Mouse (Mus musculus) hindbrain, embryonic 16.5 days (tissue): ENCODE results near the gene Pagr1a. TPM values are rescaled to one million over a fixed set of nuclear protein-coding genes. Genes with fewer than 3 reads are reported as not detected.

Experiments used
- ATAC-seq: fragments of 200-750 bp; cut with Nextera tagmentation; 2 replicates; pipeline ENCODE4 v1.8.0; 2017; ENCODE audit warnings: moderate TSS enrichment, moderate library complexity
- H3K27ac ChIP-seq: fragments of 300-500 bp; sonication (generic); 2 replicates; pipeline ENCODE4 v1.5.1; 2014; ENCODE audit warnings: low read depth, mild to moderate bottlenecking, control low read depth, low read length, moderate library complexity
- H3K27me3 ChIP-seq: fragments of 300-500 bp; sonication (generic); replicated peaks from 2 replicates; pipeline ENCODE4 v1.6.1; 2014; ENCODE audit warnings: low read length; ENCODE audit not compliant: control insufficient read depth, insufficient read depth
- H3K36me3 ChIP-seq: fragments of 300-500 bp; sonication (generic); 2 replicates; pipeline ENCODE4 v1.6.1; 2014; ENCODE audit warnings: mild to moderate bottlenecking, low read length, moderate library complexity, mixed read lengths; ENCODE audit not compliant: control insufficient read depth, insufficient read depth
- H3K4me1 ChIP-seq: fragments of 300-500 bp; sonication (generic); 2 replicates; pipeline ENCODE4 v1.6.1; 2014; ENCODE audit warnings: low read depth, low read length; ENCODE audit not compliant: control insufficient read depth, insufficient read depth
- H3K4me2 ChIP-seq: fragments of 300-500 bp; sonication (generic); 2 replicates; pipeline ENCODE4 v1.6.1; 2014; ENCODE audit warnings: mild to moderate bottlenecking, low read length, control low read depth, moderate library complexity
- H3K4me3 ChIP-seq: fragments of 300-500 bp; sonication (generic); 2 replicates; pipeline ENCODE4 v1.5.1; 2014; ENCODE audit warnings: mild to moderate bottlenecking, low read length, control low read depth, moderate library complexity
- H3K9ac ChIP-seq: fragments of 300-500 bp; sonication (generic); 2 replicates; pipeline ENCODE4 v1.6.1; 2014; ENCODE audit warnings: low read depth, mild to moderate bottlenecking, control low read depth, low read length, moderate library complexity
- H3K9me3 ChIP-seq: fragments of 300-500 bp; sonication (generic); 2 replicates; pipeline ENCODE4 v1.6.1; 2014; ENCODE audit warnings: mild to moderate bottlenecking, low read length, moderate library complexity; ENCODE audit not compliant: control insufficient read depth
- WGBS: fragments of 180-500 bp; shearing (Covaris S2); extraction: QIAGEN DNeasy Blood & Tissue Kit; methylation state at CpG from one replicate; pipeline ENCODE4 v1.1.7; 2014; 5-methylcytosine and 5-hydroxymethylcytosine counted together
- polyA plus RNA-seq: library from polyadenylated mRNA; unstranded; fragments of >200 nt; fragmentation: Nextera tagmentation; extraction: Ambion mirVana; gene quantifications from 2 replicates; pipeline ENCODE4 v1.2.1, GENCODE M21; 2015

The Pagr1a gene
- polyA plus RNA-seq, 1 experiment from 2014 or later: 26.9 TPM

- Histone ChIP-seq H3K4me2 (peak within 1 kb of the TSS; percentile 95), H3K9me3 (no peaks in the 10 kb centered on the region), H3K27ac (peak within 1 kb of the TSS; percentile 100), H3K4me1 (peaks cover 33% of the 10 kb centered on the region), H3K36me3 (peaks cover 13% of the 10 kb centered on the region; the same call in 1 of the 2 replicates), H3K27me3 (no peaks in the 10 kb centered on the region), H3K9ac (peak within 1 kb of the TSS; percentile 97), H3K4me3 (peak within 1 kb of the TSS; percentile 91)
- WGBS: under 1% methylated on average over 53 of the region's 63 CpGs
- ATAC-seq: peak; percentile 94
Observed at GRCm38 (mm10) chr7:127026984-127027726, 10.0 kb upstream of the Pagr1a start, which contains the start of gene Maz. TSS of gene Maz (minus strand) at chr7:127027037.

GRCm38 (mm10) chr7:127026616-127026983 lies 9.4 kb upstream of the Pagr1a start:
- Histone ChIP-seq H3K9me3 (no peaks in the 10 kb centered on the region), H3K36me3 (peaks cover 14% of the 10 kb centered on the region; the same call in 1 of the 2 replicates), H3K27ac (peak overlapping the region; percentile 100), H3K9ac (peak overlapping the region; percentile 97), H3K27me3 (no peaks in the 10 kb centered on the region), H3K4me2 (peak overlapping the region; percentile 95), H3K4me3 (peak overlapping the region; percentile 91), H3K4me1 (peaks cover 33% of the 10 kb centered on the region)
- whole genome bisulfite sequencing: 20% methylated on average over 1 of the region's 48 CpGs
- no peak for ATAC-seq

- peaks cover 14% of the 10 kb centered on the region; the same call in 1 of the 2 replicates for H3K36me3 ChIP-seq
- H3K9me3 ChIP-seq: no peaks in the 10 kb centered on the region
- peaks cover 37% of the 10 kb centered on the region for H3K4me1 ChIP-seq
- H3K27ac ChIP-seq: peak overlapping the region; percentile 100
- peak overlapping the region; percentile 95 for H3K4me2 ChIP-seq
- peak overlapping the region; percentile 97 for H3K9ac ChIP-seq
- H3K27me3 ChIP-seq: no peaks in the 10 kb centered on the region
- 0% methylated on average over 24 of the region's 48 CpGs for WGBS
- ATAC-seq: peak; percentile 5; the same call in 1 of the 2 replicates
- H3K4me3 ChIP-seq: peak overlapping the region; percentile 91
Observed at GRCm38 (mm10) chr7:127026161-127026600, 9.0 kb upstream of the Pagr1a start.

GRCm38 (mm10) chr7:127025556-127026160 lies 8.5 kb upstream of the Pagr1a start:
- Histone ChIP-seq H3K36me3 (peaks cover 14% of the 10 kb centered on the region; the same call in 1 of the 2 replicates), H3K9me3 (no peaks in the 10 kb centered on the region), H3K4me2 (peak overlapping the region; percentile 95), H3K4me1 (peaks cover 38% of the 10 kb centered on the region), H3K27ac (peak overlapping the region; percentile 100), H3K4me3 (peak overlapping the region; percentile 91), H3K27me3 (no peaks in the 10 kb centered on the region), H3K9ac (peak overlapping the region; percentile 97)
- under 1% methylated on average over 60 of the region's 65 CpGs for WGBS
- no peak for ATAC-seq

GRCm38 (mm10) chr7:127024755-127025555 lies 7.8 kb upstream of the Pagr1a start:
- Histone ChIP-seq H3K4me1 (peaks cover 44% of the 10 kb centered on the region), H3K4me2 (peak overlapping the region; percentile 95), H3K36me3 (peaks cover 14% of the 10 kb centered on the region; the same call in 1 of the 2 replicates), H3K9ac (peak overlapping the region; percentile 97), H3K27ac (peak overlapping the region; percentile 100), H3K9me3 (no peaks in the 10 kb centered on the region), H3K27me3 (no peaks in the 10 kb centered on the region), H3K4me3 (peak overlapping the region; percentile 91)
- under 1% methylated on average over 30 of the region's 30 CpGs for WGBS
- ATAC-seq: peak; percentile 18; the same call in 1 of the 2 replicates

- no peaks in the 10 kb centered on the region for H3K9me3 ChIP-seq
- 16% methylated on average over 19 of the region's 19 CpGs for WGBS
- H3K27me3 ChIP-seq: no peaks in the 10 kb centered on the region
- peaks cover 14% of the 10 kb centered on the region; the same call in 1 of the 2 replicates for H3K36me3 ChIP-seq
- peak overlapping the region; percentile 95 for H3K4me2 ChIP-seq
- peaks cover 53% of the 10 kb centered on the region for H3K4me1 ChIP-seq
- no peak for ATAC-seq
- peak overlapping the region; percentile 91 for H3K4me3 ChIP-seq
- peak overlapping the region; percentile 100 for H3K27ac ChIP-seq
- H3K9ac ChIP-seq: peak overlapping the region; percentile 97
Observed at GRCm38 (mm10) chr7:127023896-127024690, 6.9 kb upstream of the Pagr1a start.

- no peaks in the 10 kb centered on the region for H3K27me3 ChIP-seq
- peaks cover 14% of the 10 kb centered on the region; the same call in 1 of the 2 replicates for H3K36me3 ChIP-seq
- WGBS: 68% methylated on average over 13 of the region's 13 CpGs
- no peak for ATAC-seq
- H3K4me2 ChIP-seq: peak overlapping the region; percentile 95
- peaks cover 60% of the 10 kb centered on the region for H3K4me1 ChIP-seq
- H3K9me3 ChIP-seq: no peaks in the 10 kb centered on the region
- H3K4me3 ChIP-seq: peak overlapping the region; percentile 91
- peak overlapping the region; percentile 27 for H3K27ac ChIP-seq
- H3K9ac ChIP-seq: peak overlapping the region; percentile 60
Observed at GRCm38 (mm10) chr7:127023272-127023691, 6.1 kb upstream of the Pagr1a start.

GRCm38 (mm10) chr7:127022528-127023271 lies 5.5 kb upstream of the Pagr1a start:
- H3K9ac ChIP-seq: peak overlapping the region; percentile 60
- H3K4me3 ChIP-seq: no peak overlapping the region
- H3K4me1 ChIP-seq: peaks cover 60% of the 10 kb centered on the region
- peak overlapping the region; percentile 27 for H3K27ac ChIP-seq
- no peaks in the 10 kb centered on the region for H3K9me3 ChIP-seq
- WGBS: 76% methylated on average over 5 of the region's 7 CpGs
- peaks cover 14% of the 10 kb centered on the region; the same call in 1 of the 2 replicates for H3K36me3 ChIP-seq
- peak overlapping the region; percentile 95 for H3K4me2 ChIP-seq
- H3K27me3 ChIP-seq: no peaks in the 10 kb centered on the region
- ATAC-seq: no peak
